Mouse (Mus musculus) embryonic facial prominence, embryonic 10.5 days (tissue): ENCODE measurements around the gene Socs3. TPM values are rescaled to one million over a fixed set of nuclear protein-coding genes. Genes with fewer than 3 reads are reported as not detected.

Experiments
- DNase-seq: peaks from one replicate; pipeline ENCODE4 v3.0.0-alpha.2; 2017; ENCODE audit warnings: low spot score
- H3K27ac ChIP-seq: fragments of 300-500 bp; sonication (generic); replicated peaks from 2 replicates; pipeline ENCODE4 v1.5.1; 2016; ENCODE audit warnings: mild to moderate bottlenecking
- H3K27me3 ChIP-seq: fragments of 300-500 bp; sonication (generic); replicated peaks from 2 replicates; pipeline ENCODE4 v1.6.1; 2016; ENCODE audit warnings: low read depth, mild to moderate bottlenecking; ENCODE audit not compliant: poor library complexity, severe bottlenecking
- H3K36me3 ChIP-seq: fragments of 300-500 bp; sonication (generic); replicated peaks from 2 replicates; pipeline ENCODE4 v1.6.1; 2016; ENCODE audit warnings: mild to moderate bottlenecking, moderate library complexity
- H3K4me1 ChIP-seq: fragments of 300-500 bp; sonication (generic); 2 replicates; pipeline ENCODE4 v1.6.1; 2016
- H3K4me3 ChIP-seq: fragments of 300-500 bp; sonication (generic); 2 replicates; pipeline ENCODE4 v1.5.1; 2016; ENCODE audit warnings: mild to moderate bottlenecking, moderate library complexity
- H3K9me3 ChIP-seq: fragments of 300-500 bp; sonication (generic); 2 replicates; pipeline ENCODE4 v1.6.1; 2016; ENCODE audit warnings: mild to moderate bottlenecking
- whole genome bisulfite sequencing: fragments of 180-500 bp; shearing (Covaris S2); methylation state at CpG from one replicate; pipeline ENCODE4 v1.1.7; 2016; 5-methylcytosine and 5-hydroxymethylcytosine counted together
- polyA plus RNA-seq: library from polyadenylated mRNA; unstranded; fragments of >200 nt; fragmentation: Nextera tagmentation; extraction: Ambion mirVana; gene quantifications from 2 replicates; pipeline ENCODE4 v1.2.1, GENCODE M21; 2016

Gene Socs3
- polyA plus RNA-seq, 1 experiment from 2014 or later, result 16.7 TPM

DNA sequence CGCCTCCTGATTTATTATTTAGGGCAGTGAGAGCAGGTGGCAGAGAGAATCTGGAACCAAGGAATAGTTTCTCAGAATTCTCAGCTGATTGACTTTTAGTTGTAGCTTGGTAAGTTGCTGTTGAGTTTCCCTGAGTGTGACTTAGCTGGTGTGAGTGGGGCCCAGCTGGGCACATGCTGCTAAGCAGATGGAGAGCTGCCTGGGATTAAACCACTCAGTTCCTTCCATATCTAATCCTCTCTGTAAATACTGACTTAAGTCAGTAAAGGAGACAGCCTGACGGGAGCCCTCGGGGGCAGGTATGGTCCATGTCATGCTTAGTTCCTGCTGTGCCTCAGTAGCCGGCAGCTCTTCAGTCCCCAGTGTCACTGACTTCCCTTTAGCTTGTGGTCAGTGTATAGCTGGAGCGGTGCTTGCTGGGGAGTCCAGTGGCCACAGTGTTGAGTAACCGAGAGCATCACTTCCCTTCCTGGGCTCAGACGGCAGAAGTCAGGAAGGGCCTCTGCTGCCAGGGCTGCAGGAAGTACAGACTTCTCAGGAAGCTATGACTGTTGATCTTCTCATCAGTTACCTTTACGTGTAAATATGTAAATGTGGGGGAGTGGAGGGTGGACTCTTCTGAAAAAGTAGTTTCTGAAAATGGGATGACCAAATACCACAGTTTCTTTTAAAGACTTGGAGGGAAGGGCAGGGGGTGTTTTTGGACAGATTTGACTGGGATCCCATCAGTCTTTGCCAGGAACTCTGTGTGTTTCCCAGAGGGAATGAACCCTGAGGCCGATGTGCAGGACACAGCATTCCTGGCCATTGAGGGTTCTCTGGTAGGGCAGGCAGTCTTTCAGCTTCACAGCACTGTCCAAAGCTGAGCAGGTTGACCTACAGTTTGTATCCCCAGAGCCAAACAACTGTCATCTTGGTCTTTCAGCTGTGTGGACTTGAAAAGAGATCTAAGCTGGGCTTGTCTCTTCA, 21.9 kb upstream of the Socs3 start:
- Histone ChIP-seq H3K36me3 (no peaks in the 10 kb centered on the region), H3K4me3 (no peak overlapping the region), H3K4me1 (peaks cover 86% of the 10 kb centered on the region), H3K27me3 (no peaks in the 10 kb centered on the region), H3K9me3 (no peaks in the 10 kb centered on the region), H3K27ac (no peak overlapping the region)
- no peak for DNase-seq
- WGBS, result 55% methylated on average over 9 of the region's 9 CpGs

DNA sequence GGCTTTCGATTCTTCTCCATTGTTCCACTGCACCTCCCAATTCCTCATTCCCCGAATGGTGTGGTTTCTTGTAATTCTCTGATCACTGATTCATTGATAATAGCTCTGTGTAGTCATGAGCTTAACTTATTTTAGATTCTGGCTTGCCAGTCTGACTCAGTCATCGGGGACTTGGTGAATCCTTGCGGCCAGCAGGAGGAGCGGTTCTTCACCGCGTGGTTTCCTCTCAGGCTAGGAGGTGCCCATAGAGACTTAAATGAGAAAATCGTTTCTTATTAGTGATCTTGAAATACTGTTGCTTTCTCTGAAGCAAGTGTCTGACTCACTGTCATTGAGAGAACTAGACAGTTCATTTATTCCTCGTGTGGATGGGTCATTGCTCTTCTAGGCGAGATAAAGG, 20.1 kb upstream of the Socs3 start:
- no peaks in the 10 kb centered on the region for H3K9me3 ChIP-seq
- DNase-seq, result no peak
- H3K4me1 ChIP-seq, result peaks cover 80% of the 10 kb centered on the region
- no peak overlapping the region for H3K27ac ChIP-seq
- no peak overlapping the region for H3K4me3 ChIP-seq
- H3K36me3 ChIP-seq, result no peaks in the 10 kb centered on the region
- no peaks in the 10 kb centered on the region for H3K27me3 ChIP-seq
- WGBS, result 64% methylated on average over 10 of the region's 10 CpGs

DNA sequence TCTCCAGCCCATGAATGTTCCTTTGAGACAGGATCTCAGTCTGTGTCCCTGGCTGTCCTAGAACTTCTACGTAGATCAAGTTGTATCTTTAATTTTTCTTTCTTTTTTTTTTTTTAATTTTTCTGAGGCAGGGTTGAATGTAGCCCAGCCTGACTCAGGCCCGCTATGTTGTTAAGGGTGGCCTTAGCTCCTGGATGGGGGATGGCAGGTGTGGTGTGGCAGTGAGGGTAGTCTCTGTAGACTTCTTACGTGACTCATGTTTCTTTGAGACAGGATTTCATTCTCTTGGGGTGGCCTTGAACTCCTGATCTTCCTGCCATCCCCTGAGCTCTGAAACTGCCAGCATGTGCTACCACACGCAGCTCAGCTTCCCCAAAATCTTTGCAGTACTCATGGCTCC, 19.4 kb upstream of the Socs3 start:
- Histone ChIP-seq H3K27ac (no peak overlapping the region), H3K4me1 (peaks cover 73% of the 10 kb centered on the region), H3K4me3 (no peak overlapping the region), H3K36me3 (no peaks in the 10 kb centered on the region), H3K9me3 (no peaks in the 10 kb centered on the region), H3K27me3 (no peaks in the 10 kb centered on the region)
- DNase-seq, result no peak
- 88% methylated on average over 4 of the region's 4 CpGs for WGBS

DNA sequence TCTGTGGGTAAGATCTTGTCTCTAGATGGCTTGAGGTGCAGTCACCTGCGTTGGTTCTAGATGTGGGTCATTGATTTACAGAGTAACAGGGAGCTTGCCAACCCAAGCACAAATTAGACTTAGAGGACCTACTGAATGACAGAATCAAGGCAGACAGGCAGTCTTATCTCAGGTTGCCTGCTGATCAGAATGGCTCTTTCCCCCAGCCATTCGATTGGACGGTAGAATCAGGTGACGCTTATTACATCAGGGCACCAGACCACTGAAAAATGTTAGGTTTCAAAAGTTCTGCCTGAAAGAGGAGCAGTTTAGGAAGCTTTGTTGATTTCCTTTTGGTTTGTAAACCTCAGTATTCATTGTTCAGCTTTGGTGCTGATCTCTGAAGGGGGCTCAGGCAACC, 18.1 kb upstream of the Socs3 start:
- no peaks in the 10 kb centered on the region for H3K9me3 ChIP-seq
- peaks cover 62% of the 10 kb centered on the region for H3K4me1 ChIP-seq
- H3K36me3 ChIP-seq, result no peaks in the 10 kb centered on the region
- WGBS, result 73% methylated on average over 4 of the region's 4 CpGs
- no peak overlapping the region for H3K27ac ChIP-seq
- H3K27me3 ChIP-seq, result no peaks in the 10 kb centered on the region
- DNase-seq, result no peak
- H3K4me3 ChIP-seq, result peak overlapping the region; percentile 100

DNA sequence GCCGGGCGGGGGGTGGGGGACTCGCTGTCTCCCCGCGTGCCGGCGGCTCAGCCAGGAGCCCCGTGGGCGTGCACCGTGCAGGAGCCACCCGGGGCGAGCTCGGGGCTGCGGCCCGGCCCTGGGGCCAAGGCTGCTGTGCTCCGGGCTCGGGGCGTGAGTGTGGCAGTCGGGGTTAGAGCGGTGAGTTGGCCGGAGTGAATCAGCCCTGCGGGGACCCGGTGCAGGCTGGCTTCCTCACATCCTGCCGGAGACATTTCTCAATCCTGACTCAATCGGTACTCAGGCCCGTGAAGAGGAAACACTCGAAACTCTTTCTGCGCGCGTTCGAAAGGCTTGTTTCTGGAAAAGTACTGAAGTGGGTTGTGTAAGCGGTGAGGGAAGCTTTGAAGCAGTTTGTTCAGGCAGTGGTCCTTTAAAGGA, 17.2 kb upstream of the Socs3 start:
- H3K36me3 ChIP-seq, result no peaks in the 10 kb centered on the region
- H3K4me1 ChIP-seq, result peaks cover 53% of the 10 kb centered on the region
- peak overlapping the region; percentile 100 for H3K4me3 ChIP-seq
- H3K27ac ChIP-seq, result peak overlapping the region; percentile 87
- no peak for DNase-seq
- WGBS, result 3% methylated on average over 32 of the region's 32 CpGs
- no peaks in the 10 kb centered on the region for H3K27me3 ChIP-seq
- H3K9me3 ChIP-seq, result no peaks in the 10 kb centered on the region

DNA sequence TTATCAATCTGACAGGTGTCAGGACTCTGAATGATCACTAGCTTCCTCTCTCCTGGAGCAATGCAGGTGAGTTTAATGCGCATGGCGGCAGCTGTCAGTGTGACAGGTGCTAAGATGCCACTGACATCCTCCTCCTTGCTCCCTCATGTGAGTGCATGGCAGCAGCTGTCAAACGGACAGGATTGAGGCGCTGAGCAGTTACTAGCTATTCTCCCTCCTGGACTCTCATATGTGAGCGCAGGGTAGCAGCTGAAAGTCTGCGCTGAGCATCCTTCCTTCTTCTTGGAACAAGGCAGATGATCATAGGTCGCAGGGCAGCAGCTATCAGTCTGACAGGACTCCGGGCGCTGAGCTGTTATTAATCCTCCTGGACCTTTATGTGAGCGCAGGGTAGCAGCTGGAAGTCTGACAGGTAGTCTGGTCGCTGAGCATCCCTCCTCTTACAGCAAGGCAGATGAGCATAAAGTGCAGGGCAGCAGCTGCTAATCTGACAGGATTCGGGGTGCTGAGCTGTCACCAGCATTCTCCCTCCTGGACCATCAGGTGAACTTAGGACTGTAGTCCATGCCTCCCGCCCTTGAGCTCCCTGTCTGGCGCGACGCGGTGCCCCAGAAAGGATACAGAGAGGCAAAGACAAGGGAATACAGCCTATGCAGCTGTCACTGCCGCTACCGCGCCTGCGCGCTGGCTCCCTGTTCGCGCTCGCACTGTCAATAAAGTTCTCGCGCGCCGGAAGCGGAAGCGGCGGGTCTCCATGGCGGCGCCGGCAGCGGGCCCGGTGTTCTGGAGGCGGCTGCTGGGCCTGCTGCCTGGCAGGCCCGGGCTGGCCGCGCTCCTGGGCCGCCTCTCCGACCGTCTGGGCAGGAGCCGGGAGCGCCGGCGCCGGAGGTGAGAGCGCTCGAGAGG, 16.5 kb upstream of the Socs3 start, which contains the start of gene Pgs1:
Gene Pgs1, plus strand, starts transcription at position 167 of the 906 bp plus-strand sequence.
- Histone ChIP-seq H3K36me3 (no peaks in the 10 kb centered on the region), H3K4me1 (peaks cover 46% of the 10 kb centered on the region), H3K27me3 (no peaks in the 10 kb centered on the region), H3K4me3 (peak within 1 kb of the TSS; percentile 100), H3K27ac (peak within 1 kb of the TSS; percentile 87), H3K9me3 (no peaks in the 10 kb centered on the region)
- DNase-seq, result peak; percentile 94
- 7% methylated on average over 51 of the region's 51 CpGs for WGBS

DNA sequence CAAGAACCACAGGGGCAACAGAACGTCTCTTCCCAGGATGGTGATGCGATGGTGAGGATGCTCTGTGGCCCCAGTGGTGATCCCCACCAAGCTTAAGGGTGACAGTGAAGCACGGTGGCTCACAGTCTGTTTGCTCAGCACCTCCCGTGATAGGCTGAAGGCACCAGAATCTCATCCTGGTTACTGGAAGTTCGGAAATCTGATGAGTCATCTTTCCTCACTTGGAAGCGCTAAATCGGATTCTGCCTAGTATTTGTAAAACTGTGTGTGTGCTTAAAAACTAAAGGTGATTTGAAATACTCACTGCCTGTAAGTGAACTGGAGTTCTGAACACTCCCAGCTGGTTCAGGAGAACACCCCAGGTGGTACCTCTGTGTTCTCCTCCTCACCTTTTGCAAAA, 13.9 kb upstream of the Socs3 start:
- Histone ChIP-seq H3K27me3 (no peaks in the 10 kb centered on the region), H3K4me1 (peaks cover 30% of the 10 kb centered on the region), H3K9me3 (no peaks in the 10 kb centered on the region), H3K36me3 (no peaks in the 10 kb centered on the region), H3K4me3 (no peak overlapping the region), H3K27ac (no peak overlapping the region)
- 75% methylated on average over 7 of the region's 7 CpGs for WGBS
- no peak for DNase-seq

DNA sequence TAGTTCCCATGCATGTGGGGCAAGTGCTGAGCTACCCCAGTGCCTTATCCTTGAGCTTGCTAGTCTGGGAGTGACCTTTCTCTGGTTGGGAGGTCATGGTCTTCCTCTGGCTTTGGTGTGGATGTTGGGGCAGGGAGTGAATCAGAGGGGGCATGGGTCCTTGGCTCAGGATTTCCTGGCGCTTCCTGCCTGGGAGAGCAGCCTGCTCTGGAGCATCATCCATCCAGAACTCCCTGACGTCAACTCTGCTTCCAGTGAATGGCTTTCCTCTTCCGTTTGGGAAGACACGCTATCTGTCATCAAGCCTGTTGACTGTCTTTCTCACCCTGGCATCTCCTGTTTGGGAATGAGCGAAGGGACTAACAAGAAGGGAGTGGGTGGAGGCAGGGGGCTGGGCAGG, 12.6 kb upstream of the Socs3 start:
- no peaks in the 10 kb centered on the region for H3K9me3 ChIP-seq
- H3K27ac ChIP-seq, result no peak overlapping the region
- H3K4me1 ChIP-seq, result peaks cover 24% of the 10 kb centered on the region
- H3K36me3 ChIP-seq, result no peaks in the 10 kb centered on the region
- 75% methylated on average over 5 of the region's 5 CpGs for WGBS
- H3K4me3 ChIP-seq, result no peak overlapping the region
- no peak for DNase-seq
- H3K27me3 ChIP-seq, result no peaks in the 10 kb centered on the region

DNA sequence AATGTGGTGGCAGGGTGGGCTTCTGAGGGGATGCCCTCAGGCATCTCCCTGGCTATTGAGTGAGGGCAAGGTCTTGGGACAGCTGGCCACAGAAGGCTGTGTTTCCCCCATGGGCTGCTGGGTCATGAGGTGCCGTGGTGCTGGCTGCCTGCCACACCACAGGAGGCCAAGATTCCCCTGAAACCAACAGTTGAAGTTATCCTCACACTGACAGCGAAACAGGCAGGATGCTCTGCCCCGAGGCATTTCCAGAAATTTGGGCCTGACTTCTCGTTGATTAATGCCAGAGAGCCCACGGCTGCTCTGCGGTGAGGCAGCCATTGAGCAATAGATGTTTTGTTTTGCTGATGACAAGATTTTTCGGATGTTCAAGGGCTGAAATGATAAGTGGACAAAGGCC, 9.5 kb upstream of the Socs3 start:
- Histone ChIP-seq H3K36me3 (no peaks in the 10 kb centered on the region), H3K27ac (no peak overlapping the region), H3K27me3 (peaks cover 12% of the 10 kb centered on the region), H3K9me3 (no peaks in the 10 kb centered on the region), H3K4me1 (peaks cover 37% of the 10 kb centered on the region), H3K4me3 (no peak overlapping the region)
- no peak for DNase-seq
- 51% methylated on average over 7 of the region's 7 CpGs for WGBS

DNA sequence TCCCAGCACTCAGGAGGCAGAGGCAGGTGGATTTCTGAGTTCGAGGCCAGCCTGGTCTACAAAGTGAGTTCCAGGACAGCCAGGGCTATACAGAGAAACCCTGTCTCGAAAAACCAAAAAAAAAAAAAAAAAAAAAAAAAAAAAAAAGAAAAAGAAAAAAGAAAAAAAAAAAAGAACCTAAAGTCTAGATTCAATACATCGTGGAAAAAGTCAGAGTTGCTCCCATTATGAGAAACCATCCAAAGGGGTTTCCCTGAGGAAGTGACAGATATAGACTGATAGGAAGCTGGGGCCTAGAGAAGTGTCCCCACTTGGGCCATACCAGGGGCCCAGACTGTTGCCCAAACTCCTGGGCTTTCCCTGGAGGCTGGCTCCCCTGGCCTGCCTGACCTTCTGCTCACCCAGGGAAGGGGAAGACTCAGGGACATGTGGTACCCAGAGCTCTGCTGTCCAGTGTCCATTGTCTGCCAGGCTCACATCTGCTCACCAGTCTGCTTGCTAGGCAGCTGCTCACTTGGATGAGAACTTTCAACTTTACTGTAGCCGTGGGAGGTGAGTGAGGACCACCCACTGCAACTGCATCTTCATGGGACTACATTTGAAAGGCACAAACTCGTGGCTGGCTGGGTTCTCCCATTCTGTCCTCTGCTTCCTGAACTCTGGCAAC, 8.0 kb upstream of the Socs3 start:
- no peak for DNase-seq
- WGBS, result 60% methylated on average over 5 of the region's 5 CpGs

GRCm38 (mm10) chr11:117976081-117976582, 6.3 kb upstream of the Socs3 start:
- Histone ChIP-seq H3K4me3 (peak overlapping the region; percentile 39), H3K36me3 (no peaks in the 10 kb centered on the region), H3K9me3 (no peaks in the 10 kb centered on the region), H3K27me3 (peaks cover 41% of the 10 kb centered on the region), H3K27ac (peak overlapping the region; percentile 86), H3K4me1 (peaks cover 63% of the 10 kb centered on the region)
- DNase-seq, result peak; percentile 54
- 5% methylated on average over 8 of the region's 8 CpGs for whole genome bisulfite sequencing

More for the DNA sequence above, 8.0 kb upstream of the Socs3 start:
- Histone ChIP-seq H3K27me3 (peaks cover 27% of the 10 kb centered on the region), H3K4me3 (no peak overlapping the region), H3K36me3 (no peaks in the 10 kb centered on the region), H3K4me1 (peaks cover 52% of the 10 kb centered on the region), H3K9me3 (no peaks in the 10 kb centered on the region), H3K27ac (0 out of 2 replicates have a peak overlapping the region, but pooled peaks have one; percentile 5)
